Mouse (Mus musculus): ENCODE measurements around the gene Crx. TPM values are rescaled to one million over a fixed set of nuclear protein-coding genes. Genes with fewer than 3 reads are reported as not detected.
A peak's percentile ranks its signal among the peaks of the same experiment; 100 is the strongest.

The Crx gene
- total RNA-seq, 2 experiments from 2014 or later: not detected

GRCm38 (mm10) chr7:15864104-15864503 lies 15.7 kb downstream of the Crx start:
- no peak for DNase-seq (ENCODE audit: low spot score in 2 of 2)

GRCm38 (mm10) chr7:15859657-15860056 lies 20.1 kb downstream of the Crx start:
- DNase-seq (ENCODE audit: low spot score in 2 of 2): peak in 1 of 2 experiments; percentile 3

GRCm38 (mm10) chr7:15839578-15839977 lies 40.2 kb downstream of the Crx start, which contains the start of gene Obox6:
Gene Obox6 (minus strand): TSS chr7:15839678.
- no peak for DNase-seq (ENCODE audit: low spot score in 2 of 2)

Other genes with a start within 250 kb of the Crx start
- gene Obox3, start 240.1 kb downstream of the Crx start, total RNA-seq (2021): not detected
- gene Obox5, start 129.8 kb downstream of the Crx start, total RNA-seq (2021): under 1 TPM in 1 of 2 experiments, not detected in 1; 0.50 TPM
- not detected for gene Obox6, start 40.3 kb downstream of the Crx start, total RNA-seq (2021)
- not detected for gene Crxos, start 2.6 kb upstream of the Crx start, total RNA-seq (2021)
- gene Selenow, start 42.4 kb upstream of the Crx start, total RNA-seq (2021): 1,000 to 10,000 TPM; 1,389 to 1,431 TPM
- 100 to 1,000 TPM; 143 to 144 TPM for gene Nop53, start 66.1 kb upstream of the Crx start, total RNA-seq (2021)
- gene Ehd2, start 87.6 kb upstream of the Crx start, total RNA-seq (2021): 1 to 10 TPM; 5.6 to 6.1 TPM
- 10 to 100 TPM; 19.6 to 20.7 TPM for gene Bicra, start 168.0 kb upstream of the Crx start, total RNA-seq (2021)
- gene Zfp541, start 181.8 kb upstream of the Crx start, total RNA-seq (2021): under 1 TPM; 0.41 to 0.89 TPM
- gene Napa, start 218.5 kb upstream of the Crx start, total RNA-seq (2021): 100 to 1,000 TPM; 293 to 307 TPM
- gene Kptn, start 239.9 kb upstream of the Crx start, total RNA-seq (2021): 10 to 100 TPM; 34.2 to 34.3 TPM
- gene Slc8a2, start 249.9 kb upstream of the Crx start, total RNA-seq (2021): 100 to 1,000 TPM; 277 to 290 TPM

All from layer of hippocampus, adult 18-20 months (tissue).